Mouse (Mus musculus) midbrain, embryonic 14.5 days (tissue): Measurements from ENCODE around the gene Macrod2. TPM values are rescaled to one million over a fixed set of nuclear protein-coding genes. Genes with fewer than 3 reads are reported as not detected.

Source experiments
- ATAC-seq: fragments of 200-750 bp; cut with Nextera tagmentation; 2 replicates; pipeline ENCODE4 v1.8.0; 2017; ENCODE audit warnings: moderate number of reproducible peaks, moderate library complexity; ENCODE audit not compliant: low FRiP score, low TSS enrichment
- DNase-seq: peaks from one replicate; pipeline ENCODE4 v3.0.0-alpha.2; 2015
- H3K27ac ChIP-seq: fragments of 300-500 bp; sonication (generic); replicated peaks from 2 replicates; pipeline ENCODE4 v1.5.1; 2014; ENCODE audit warnings: mild to moderate bottlenecking, low read depth, low read length, moderate library complexity
- H3K27me3 ChIP-seq: fragments of 300-500 bp; sonication (generic); 2 replicates; pipeline ENCODE4 v1.6.1; 2014; ENCODE audit warnings: low read length, control low read depth, mixed read lengths; ENCODE audit not compliant: control insufficient read depth, insufficient read depth
- H3K36me3 ChIP-seq: fragments of 300-500 bp; sonication (generic); 2 replicates; pipeline ENCODE4 v1.6.1; 2014; ENCODE audit warnings: low read length, control low read depth; ENCODE audit not compliant: control insufficient read depth, insufficient read depth
- H3K4me1 ChIP-seq: fragments of 300-500 bp; sonication (generic); 2 replicates; pipeline ENCODE4 v1.6.1; 2014; ENCODE audit warnings: mild to moderate bottlenecking, antibody characterized with exemption, low read length, control low read depth; ENCODE audit not compliant: control insufficient read depth, insufficient read depth
- H3K4me2 ChIP-seq: fragments of 300-500 bp; sonication (generic); 2 replicates; pipeline ENCODE4 v1.6.1; 2014; ENCODE audit warnings: mild to moderate bottlenecking, low read length, moderate library complexity
- H3K4me3 ChIP-seq: fragments of 300-500 bp; sonication (generic); replicated peaks from 2 replicates; pipeline ENCODE4 v1.5.1; 2014; ENCODE audit warnings: low read depth, low read length
- H3K9ac ChIP-seq: fragments of 300-500 bp; sonication (generic); replicated peaks from 2 replicates; pipeline ENCODE4 v1.6.1; 2014; ENCODE audit warnings: mild to moderate bottlenecking, low read length, moderate library complexity
- H3K9me3 ChIP-seq: fragments of 300-500 bp; sonication (generic); 2 replicates; pipeline ENCODE4 v1.6.1; 2016; ENCODE audit warnings: low read length, control low read depth, mixed read lengths; ENCODE audit not compliant: control insufficient read depth
- WGBS: fragments of 180-500 bp; shearing (Covaris S2); extraction: QIAGEN DNeasy Blood & Tissue Kit; methylation state at CpG from one replicate; pipeline ENCODE4 v1.1.7; 2014; 5-methylcytosine and 5-hydroxymethylcytosine counted together
- polyA plus RNA-seq: library from polyadenylated mRNA; unstranded; fragments of >200 nt; fragmentation: Nextera tagmentation; extraction: Ambion mirVana; gene quantifications from 2 replicates; pipeline ENCODE4 v1.2.1, GENCODE M21; 2014

The Macrod2 gene
- polyA plus RNA-seq, 1 experiment from 2014 or later = 61.4 TPM

DNA sequence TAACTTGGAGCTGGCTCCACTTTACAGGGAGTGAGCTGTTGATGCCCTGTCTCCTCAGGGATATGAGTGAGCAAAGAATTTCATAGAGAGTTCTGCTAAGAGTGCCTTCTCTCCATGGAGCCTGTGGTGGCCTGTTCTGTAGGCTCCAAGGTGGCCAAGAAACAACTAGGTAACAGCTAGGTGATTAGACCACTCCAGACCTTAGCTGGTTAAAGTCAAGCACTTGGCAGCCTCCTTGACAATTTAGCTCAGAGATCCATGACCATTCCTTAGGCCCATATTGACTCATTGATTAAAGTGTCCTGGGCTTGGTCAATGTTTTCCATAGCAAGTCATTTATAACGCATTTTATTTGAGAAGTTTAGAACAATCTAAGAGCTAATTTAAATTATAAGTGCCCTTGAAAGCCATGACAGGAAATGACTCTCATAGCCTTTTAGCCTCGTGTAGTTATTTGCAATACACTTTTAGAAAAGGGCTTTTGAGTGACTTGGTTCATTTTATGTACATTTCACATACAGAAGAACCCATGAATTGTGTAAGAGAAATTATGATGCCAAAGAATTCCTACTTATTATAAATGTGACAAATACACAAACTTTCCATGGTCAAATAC is 1525.4 kb downstream of the Macrod2 start:
- H3K27me3 ChIP-seq = no peaks in the 10 kb centered on the region
- no peak overlapping the region for H3K27ac ChIP-seq
- no peak for ATAC-seq
- no peak for DNase-seq
- H3K4me1 ChIP-seq = no peaks in the 10 kb centered on the region
- no peak overlapping the region for H3K9ac ChIP-seq
- WGBS = 91% methylated on average over 2 of the region's 2 CpGs
- no peaks in the 10 kb centered on the region for H3K9me3 ChIP-seq
- no peak overlapping the region for H3K4me2 ChIP-seq
- no peaks in the 10 kb centered on the region for H3K36me3 ChIP-seq
- no peak overlapping the region for H3K4me3 ChIP-seq

DNA sequence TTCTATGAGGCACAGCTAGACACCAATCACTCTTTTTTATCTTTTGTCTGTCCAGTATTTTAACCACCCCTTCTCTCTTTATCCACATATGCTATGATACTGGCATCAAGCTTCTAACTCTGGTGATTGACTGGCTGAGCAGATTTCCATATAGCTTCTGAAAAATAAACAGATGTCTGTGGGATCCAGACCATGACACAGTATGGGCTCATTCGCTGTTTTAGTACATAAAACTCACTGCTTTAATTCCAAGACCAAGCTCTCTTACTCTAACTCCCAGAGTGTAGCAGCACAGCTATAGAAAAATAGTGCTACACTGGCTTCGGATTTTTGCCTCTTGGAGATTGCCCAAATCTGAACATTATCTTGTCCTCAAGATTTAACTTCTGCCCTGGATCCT is 1540.0 kb downstream of the Macrod2 start:
- Histone ChIP-seq H3K27me3 (no peaks in the 10 kb centered on the region), H3K9me3 (no peaks in the 10 kb centered on the region), H3K9ac (no peak overlapping the region), H3K27ac (no peak overlapping the region), H3K4me3 (no peak overlapping the region), H3K36me3 (no peaks in the 10 kb centered on the region), H3K4me2 (no peak overlapping the region), H3K4me1 (no peaks in the 10 kb centered on the region)
- ATAC-seq (no peak), DNase-seq (no peak)
- 86% methylated on average over 2 of the region's 2 CpGs for WGBS

DNA sequence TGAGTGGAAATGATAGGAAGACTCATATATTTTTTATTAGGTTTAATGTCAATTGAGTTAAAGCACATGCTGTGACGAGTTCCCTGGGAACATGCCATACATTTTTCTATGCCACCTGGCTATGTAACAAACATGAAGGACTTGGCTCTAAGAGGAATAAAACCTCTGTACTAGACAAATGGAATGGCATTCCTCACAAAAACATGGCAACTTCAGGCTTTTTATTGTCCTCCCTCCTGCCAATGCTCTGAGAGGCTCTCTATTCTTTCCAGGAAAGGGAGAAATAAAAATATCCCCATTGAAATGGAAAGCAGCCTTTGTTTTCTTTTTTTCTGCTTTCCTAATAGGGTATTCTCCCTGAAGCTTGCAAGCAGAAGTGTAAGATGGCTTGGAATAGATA is 1559.7 kb downstream of the Macrod2 start:
- Histone ChIP-seq H3K27me3 (no peaks in the 10 kb centered on the region), H3K4me2 (no peak overlapping the region), H3K27ac (no peak overlapping the region), H3K9me3 (no peaks in the 10 kb centered on the region), H3K36me3 (no peaks in the 10 kb centered on the region), H3K9ac (no peak overlapping the region), H3K4me1 (no peaks in the 10 kb centered on the region), H3K4me3 (no peak overlapping the region)
- WGBS = 37% methylated on average over 1 of the region's 1 CpGs
- DNase-seq = peak; percentile 13
- peak; percentile 31; the same call in 1 of the 2 replicates for ATAC-seq

DNA sequence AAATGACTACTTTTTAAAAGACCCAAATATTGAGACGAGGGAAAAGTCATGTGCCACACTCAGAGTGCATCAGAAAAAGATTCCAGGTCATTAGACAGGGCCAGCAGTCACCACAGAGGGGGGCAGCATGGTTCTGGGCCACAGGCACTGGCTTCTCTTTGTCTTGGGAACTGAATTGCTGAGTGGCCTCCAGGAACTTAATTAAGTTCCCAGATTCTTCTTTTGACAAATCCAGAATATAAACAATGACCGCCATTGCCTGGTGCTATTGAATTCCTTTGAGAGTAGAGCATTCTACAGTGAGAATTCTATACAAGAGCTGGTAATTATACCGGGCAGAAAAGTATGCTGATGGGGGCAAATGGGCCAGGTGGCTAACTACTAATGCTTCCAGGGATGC is 1560.1 kb downstream of the Macrod2 start:
- DNase-seq (peak; percentile 33), ATAC-seq (peak; percentile 70; the same call in 1 of the 2 replicates)
- no peaks in the 10 kb centered on the region for H3K27me3 ChIP-seq
- no peaks in the 10 kb centered on the region for H3K4me1 ChIP-seq
- 4% methylated on average over 3 of the region's 3 CpGs for WGBS
- no peak overlapping the region for H3K4me3 ChIP-seq
- H3K4me2 ChIP-seq = no peak overlapping the region
- H3K36me3 ChIP-seq = no peaks in the 10 kb centered on the region
- H3K27ac ChIP-seq = no peak overlapping the region
- no peak overlapping the region for H3K9ac ChIP-seq
- no peaks in the 10 kb centered on the region for H3K9me3 ChIP-seq

DNA sequence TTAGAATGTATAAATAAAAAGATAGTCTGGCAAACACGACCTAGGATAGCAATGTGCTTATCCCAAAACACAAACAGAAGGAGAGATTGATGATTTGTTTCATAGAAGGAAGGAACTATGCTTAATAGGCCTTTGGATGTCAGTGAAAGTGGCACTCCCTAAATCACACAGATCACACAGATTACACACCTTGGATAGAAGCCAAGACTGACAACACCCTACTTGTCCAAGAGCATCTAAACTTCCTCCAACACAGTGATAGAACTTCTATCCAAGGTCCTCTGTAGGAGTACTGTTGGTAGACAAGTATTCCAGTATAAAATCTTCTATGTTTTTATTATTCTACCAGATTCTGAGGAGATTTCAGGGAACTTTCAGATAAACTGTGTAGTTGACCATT is 1567.8 kb downstream of the Macrod2 start:
- Histone ChIP-seq H3K27me3 (no peaks in the 10 kb centered on the region), H3K27ac (no peak overlapping the region), H3K4me2 (no peak overlapping the region), H3K9ac (no peak overlapping the region), H3K36me3 (no peaks in the 10 kb centered on the region), H3K4me3 (no peak overlapping the region), H3K4me1 (no peaks in the 10 kb centered on the region), H3K9me3 (no peaks in the 10 kb centered on the region)
- ATAC-seq = no peak
- DNase-seq = no peak
- WGBS = 76% methylated on average over 1 of the region's 1 CpGs

DNA sequence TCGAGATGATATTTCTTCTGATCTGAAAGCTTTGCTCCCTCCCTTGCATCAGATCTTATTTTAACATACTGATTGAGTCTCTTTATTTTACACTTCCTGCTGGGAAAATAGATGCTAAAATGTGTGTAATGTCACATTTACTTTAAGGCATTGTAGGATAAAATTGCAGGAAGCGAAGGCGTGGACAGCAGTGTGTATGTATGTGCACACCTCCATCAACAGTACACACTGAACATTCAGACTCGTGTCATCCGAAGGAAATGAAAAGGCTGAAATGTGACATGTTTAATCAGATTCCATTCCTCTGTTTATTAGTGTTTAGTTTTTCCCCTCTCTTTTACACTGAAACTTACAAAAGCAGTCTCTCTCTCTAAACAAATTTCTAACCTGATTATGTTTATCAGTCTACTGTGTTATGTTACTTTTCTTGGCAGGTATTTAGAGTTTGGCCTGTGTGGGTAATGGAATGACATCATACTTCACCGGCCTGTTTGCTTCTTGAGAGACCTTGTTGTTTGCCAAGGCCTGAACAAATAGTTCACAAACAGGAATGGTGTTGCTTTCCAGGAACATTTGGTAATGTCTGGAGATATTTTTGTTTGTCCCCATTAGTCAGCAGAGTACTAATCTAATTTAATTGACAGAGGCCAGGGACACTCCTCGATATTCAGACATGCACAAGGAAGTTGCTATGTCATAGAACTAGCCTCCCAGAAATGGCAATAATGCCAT is 1588.7 kb downstream of the Macrod2 start:
- no peak for ATAC-seq

DNA sequence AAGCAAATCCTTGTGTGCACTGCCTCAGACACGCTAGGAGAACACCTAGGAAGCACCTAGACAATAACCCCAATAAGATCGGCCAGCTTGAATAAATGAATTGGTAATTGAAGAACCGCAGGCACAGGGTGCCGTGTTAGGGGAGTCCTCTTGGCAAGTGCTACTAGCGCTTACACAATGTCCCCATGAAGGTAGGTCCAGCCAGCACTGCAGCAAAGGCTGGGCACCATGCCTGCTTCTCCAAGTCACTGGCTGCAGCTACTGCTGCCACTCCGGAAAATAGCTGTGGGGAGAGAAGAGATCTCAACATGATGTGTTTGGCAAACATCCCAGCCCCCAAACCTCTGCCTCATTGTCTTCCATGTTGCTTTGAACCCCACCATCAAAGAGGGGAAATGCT is 1603.8 kb downstream of the Macrod2 start:
- WGBS = 70% methylated on average over 6 of the region's 6 CpGs
- DNase-seq (peak; percentile 48), ATAC-seq (no peak)
- H3K9ac ChIP-seq = no peak overlapping the region
- H3K36me3 ChIP-seq = no peaks in the 10 kb centered on the region
- H3K4me2 ChIP-seq = no peak overlapping the region
- H3K9me3 ChIP-seq = no peaks in the 10 kb centered on the region
- no peaks in the 10 kb centered on the region for H3K4me1 ChIP-seq
- no peaks in the 10 kb centered on the region for H3K27me3 ChIP-seq
- no peak overlapping the region for H3K4me3 ChIP-seq
- H3K27ac ChIP-seq = no peak overlapping the region

More for the DNA sequence above, 1588.7 kb downstream of the Macrod2 start:
- H3K9ac ChIP-seq = no peak overlapping the region
- no peaks in the 10 kb centered on the region for H3K4me1 ChIP-seq
- no peaks in the 10 kb centered on the region for H3K9me3 ChIP-seq
- H3K27me3 ChIP-seq = no peaks in the 10 kb centered on the region
- DNase-seq = no peak
- WGBS = 84% methylated on average over 7 of the region's 7 CpGs
- H3K27ac ChIP-seq = no peak overlapping the region
- H3K4me3 ChIP-seq = no peak overlapping the region
- no peaks in the 10 kb centered on the region for H3K36me3 ChIP-seq
- no peak overlapping the region for H3K4me2 ChIP-seq

DNA sequence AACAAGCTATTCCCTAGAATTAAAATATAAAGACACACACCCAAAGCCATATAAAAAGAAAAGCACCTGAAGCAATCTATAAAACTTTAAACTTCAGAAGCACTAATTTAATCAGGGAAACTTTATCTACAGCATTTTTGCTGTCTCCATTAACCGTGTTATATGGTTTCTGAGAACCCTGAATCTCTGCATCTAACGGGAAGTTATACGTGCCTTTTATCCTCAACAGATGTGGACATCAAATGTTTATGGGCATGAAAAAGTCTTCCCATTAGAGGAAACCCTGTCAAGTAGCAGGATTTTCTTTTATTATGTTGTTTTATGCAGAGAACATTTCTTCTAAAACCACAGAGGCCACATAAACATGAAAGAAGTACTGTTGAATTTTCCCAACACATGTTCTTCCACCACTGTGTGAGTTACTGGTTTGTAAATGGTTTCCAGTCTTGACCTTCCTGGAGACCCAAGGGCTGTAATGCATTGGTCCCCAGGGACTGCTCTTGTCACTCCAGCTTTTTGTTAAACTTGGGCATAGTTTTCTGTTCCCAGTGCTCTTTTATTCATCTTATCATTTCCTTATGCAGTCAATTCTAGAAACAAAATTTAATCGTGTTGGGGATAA is 1629.5 kb downstream of the Macrod2 start:
- Histone ChIP-seq H3K27me3 (no peaks in the 10 kb centered on the region), H3K4me2 (no peak overlapping the region), H3K4me3 (no peak overlapping the region), H3K9ac (no peak overlapping the region), H3K36me3 (no peaks in the 10 kb centered on the region), H3K27ac (no peak overlapping the region), H3K4me1 (no peaks in the 10 kb centered on the region), H3K9me3 (no peaks in the 10 kb centered on the region)
- WGBS = 91% methylated on average over 4 of the region's 4 CpGs
- ATAC-seq (no peak), DNase-seq (no peak)

DNA sequence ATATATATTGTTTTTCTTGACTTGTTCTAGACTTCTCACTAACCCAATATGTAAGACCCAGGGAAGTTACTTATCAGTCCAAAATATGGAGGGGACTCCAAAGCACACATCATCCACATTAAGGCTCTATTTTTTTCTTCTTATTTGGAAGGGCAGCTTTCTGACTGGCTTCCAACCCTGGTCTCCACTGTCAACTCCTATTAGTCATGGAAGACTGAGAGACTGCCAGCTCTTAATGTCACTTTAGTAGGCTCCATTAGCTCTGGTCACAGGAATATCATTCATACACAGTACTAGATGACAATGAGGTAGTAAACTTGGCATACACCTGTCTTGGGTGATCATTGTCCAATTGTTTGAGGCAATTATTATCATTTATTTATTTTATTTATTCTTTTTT is 1631.6 kb downstream of the Macrod2 start:
- ATAC-seq (no peak), DNase-seq (no peak)
- Histone ChIP-seq H3K27ac (no peak overlapping the region), H3K4me3 (no peak overlapping the region), H3K4me2 (no peak overlapping the region), H3K36me3 (no peaks in the 10 kb centered on the region), H3K4me1 (no peaks in the 10 kb centered on the region), H3K9ac (no peak overlapping the region), H3K9me3 (no peaks in the 10 kb centered on the region), H3K27me3 (no peaks in the 10 kb centered on the region)
